Mouse (Mus musculus) forebrain, postnatal 0 days (tissue): ENCODE data around the gene Iqcc. TPM values are rescaled to one million over a fixed set of nuclear protein-coding genes. Genes with fewer than 3 reads are reported as not detected.

ENCODE experiments used
- ATAC-seq: fragments of 200-750 bp; cut with Nextera tagmentation; 2 replicates; pipeline ENCODE4 v1.8.0; 2017; ENCODE audit warnings: mild to moderate bottlenecking, moderate library complexity
- DNase-seq: peaks from one replicate; pipeline ENCODE4 v3.0.0-alpha.2; 2015
- H3K27ac ChIP-seq: fragments of 300-500 bp; sonication (generic); 2 replicates; pipeline ENCODE4 v1.5.1; 2014; ENCODE audit warnings: low read depth, mild to moderate bottlenecking, antibody characterized with exemption, low read length, moderate library complexity, mixed read lengths
- H3K27me3 ChIP-seq: fragments of 300-500 bp; sonication (generic); 2 replicates; pipeline ENCODE4 v1.6.1; 2014; ENCODE audit warnings: mild to moderate bottlenecking, low read length, mixed read lengths; ENCODE audit not compliant: insufficient read depth
- H3K36me3 ChIP-seq: fragments of 300-500 bp; sonication (generic); 2 replicates; pipeline ENCODE4 v1.6.1; 2014; ENCODE audit warnings: mild to moderate bottlenecking, moderate library complexity; ENCODE audit not compliant: insufficient read depth
- H3K4me1 ChIP-seq: fragments of 300-500 bp; sonication (generic); 2 replicates; pipeline ENCODE4 v1.6.1; 2014; ENCODE audit warnings: antibody characterized with exemption; ENCODE audit not compliant: insufficient read depth
- H3K4me2 ChIP-seq: fragments of 300-500 bp; sonication (generic); 2 replicates; pipeline ENCODE4 v1.6.1; 2014; ENCODE audit warnings: low read depth, mild to moderate bottlenecking, moderate library complexity
- H3K4me3 ChIP-seq: fragments of 300-500 bp; sonication (generic); 2 replicates; pipeline ENCODE4 v1.5.1; 2014; ENCODE audit warnings: low read depth, low read length, mixed read lengths
- H3K9ac ChIP-seq: fragments of 300-500 bp; sonication (generic); 2 replicates; pipeline ENCODE4 v1.6.1; 2014; ENCODE audit warnings: mild to moderate bottlenecking
- H3K9me3 ChIP-seq: fragments of 300-500 bp; sonication (generic); 2 replicates; pipeline ENCODE4 v1.6.1; 2016; ENCODE audit warnings: low read length
- CTCF ChIP-seq: sonication (generic); IDR thresholded peaks from 2 replicates; pipeline ENCODE4 v1.5.1; 2016; ENCODE audit warnings: antibody characterized with exemption, control low read depth, low read depth
- WGBS: fragments of 180-500 bp; shearing (Covaris S2); extraction: QIAGEN DNeasy Blood & Tissue Kit; methylation state at CpG from one replicate; pipeline ENCODE4 v1.1.7; 2014; 5-methylcytosine and 5-hydroxymethylcytosine counted together
- polyA plus RNA-seq: library from polyadenylated mRNA; unstranded; fragments of >200 nt; fragmentation: Nextera tagmentation; extraction: Ambion mirVana; gene quantifications from 2 replicates; pipeline ENCODE4 v1.2.1, GENCODE M21; 2015
- total RNA-seq: library from RNA; depleted of rRNA; stranded (reverse); fragments of >200 nt; gene quantifications from 2 replicates; pipeline ENCODE4 v1.2.3, GENCODE M21; 2014

Gene Iqcc
- total and polyA plus RNA-seq, 2 experiments from 2014 or later: 21.4 to 25.9 TPM

GRCm38 (mm10) chr4:129626035-129626434 lies 7.1 kb upstream of the Iqcc start:
- WGBS: 73% methylated on average over 6 of the region's 6 CpGs
- Histone ChIP-seq H3K9me3 (no peaks in the 10 kb centered on the region), H3K36me3 (peaks cover 47% of the 10 kb centered on the region), H3K4me3 (no peak overlapping the region), H3K4me2 (no peak overlapping the region), H3K27ac (no peak overlapping the region; the same call in 1 of the 2 replicates), H3K27me3 (no peaks in the 10 kb centered on the region), H3K9ac (no peak overlapping the region), H3K4me1 (peaks cover 21% of the 10 kb centered on the region)
- TF ChIP-seq CTCF: no peak
- no peak for DNase-seq
- ATAC-seq: no peak

DNA sequence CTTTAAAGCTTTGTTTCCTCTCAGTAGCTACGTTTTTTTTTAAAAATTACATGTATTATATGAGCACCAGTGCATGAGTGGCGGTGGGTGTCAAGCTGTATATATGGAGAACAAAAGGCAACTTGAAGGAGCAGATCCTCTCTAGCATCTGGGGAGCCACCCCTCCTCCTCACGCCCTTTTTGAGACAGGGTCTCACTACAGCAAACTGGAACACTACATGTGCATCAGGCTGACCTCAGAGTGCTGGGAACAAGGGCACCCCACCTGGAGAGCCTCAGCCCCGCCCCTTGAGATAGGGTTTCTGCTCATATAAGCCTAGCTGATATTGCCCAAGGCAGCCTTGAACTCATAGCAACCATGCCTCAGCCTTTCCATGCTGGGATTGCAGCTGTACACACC lies 6.6 kb upstream of the Iqcc start:
- peaks cover 46% of the 10 kb centered on the region for H3K36me3 ChIP-seq

DNA sequence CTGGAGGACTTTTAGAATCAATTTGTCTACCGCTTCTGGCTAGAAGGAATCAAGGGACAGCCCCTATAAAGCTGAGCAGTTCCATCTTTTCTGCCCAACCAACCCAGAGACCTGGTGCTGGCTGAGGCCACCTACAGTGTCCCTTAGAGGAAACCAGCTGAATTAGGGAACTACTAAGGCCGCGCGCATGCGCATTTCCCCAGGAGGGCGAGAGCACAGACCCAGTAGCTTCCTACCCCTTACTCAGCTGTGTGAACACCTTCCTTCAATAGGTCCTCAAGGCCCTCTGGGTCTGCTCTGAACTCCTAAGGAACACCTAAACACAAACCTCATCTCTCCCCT lies 6.1 kb upstream of the Iqcc start:
- Histone ChIP-seq H3K27ac (peak overlapping the region; percentile 98), H3K9me3 (no peaks in the 10 kb centered on the region), H3K27me3 (no peaks in the 10 kb centered on the region), H3K4me1 (peaks cover 21% of the 10 kb centered on the region), H3K9ac (peak overlapping the region; percentile 93), H3K36me3 (peaks cover 41% of the 10 kb centered on the region), H3K4me3 (peak overlapping the region; percentile 66), H3K4me2 (peak overlapping the region; percentile 88)
- 0% methylated on average over 6 of the region's 6 CpGs for WGBS
- DNase-seq: peak; percentile 80
- peak; percentile 7 for ATAC-seq
- TF ChIP-seq CTCF: no peak

More for the DNA sequence above, 6.6 kb upstream of the Iqcc start:
- DNase-seq (no peak), ATAC-seq (no peak)
- peak overlapping the region; percentile 93 for H3K9ac ChIP-seq
- H3K27me3 ChIP-seq: no peaks in the 10 kb centered on the region
- H3K27ac ChIP-seq: peak overlapping the region; percentile 98
- H3K4me3 ChIP-seq: no peak overlapping the region
- no peak for TF ChIP-seq CTCF
- 42% methylated on average over 4 of the region's 4 CpGs for WGBS
- peak overlapping the region; percentile 88 for H3K4me2 ChIP-seq
- no peaks in the 10 kb centered on the region for H3K9me3 ChIP-seq
- H3K4me1 ChIP-seq: peaks cover 21% of the 10 kb centered on the region

DNA sequence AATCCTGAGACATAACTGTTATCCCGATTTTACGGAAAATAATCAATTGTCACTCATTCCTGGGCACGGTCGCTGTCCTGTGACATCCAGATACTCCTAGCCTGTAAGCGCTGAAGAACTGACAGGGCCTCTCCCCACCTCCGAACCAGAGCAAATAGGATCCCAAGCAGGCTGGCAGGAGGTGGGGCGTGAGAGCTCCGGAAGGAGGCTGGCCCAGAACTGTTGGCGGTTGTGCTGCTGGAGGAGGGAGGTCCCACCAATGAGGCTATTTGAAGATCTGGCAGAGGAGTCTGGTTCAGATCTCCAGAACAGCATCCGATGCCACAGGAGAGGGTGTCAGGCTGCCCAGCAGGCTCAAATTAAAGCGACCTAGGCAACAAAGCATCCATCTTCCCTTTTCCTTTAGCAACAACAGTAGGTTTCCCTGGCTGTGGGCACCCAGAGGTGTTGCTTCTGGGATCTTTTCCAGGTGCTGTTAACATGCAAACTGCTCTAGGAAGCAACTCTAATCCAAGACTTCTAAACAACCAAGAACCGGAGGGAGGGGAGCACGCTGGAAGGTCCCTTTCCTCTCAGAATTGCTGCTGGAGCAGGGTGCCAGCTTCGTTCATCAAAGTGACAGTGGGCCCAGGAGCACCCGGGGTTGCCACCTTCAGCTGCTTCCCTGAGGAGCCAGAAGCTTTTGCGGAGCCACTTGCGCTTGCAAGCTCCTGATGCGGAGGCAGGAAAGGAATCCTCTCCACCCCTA lies 5.6 kb upstream of the Iqcc start:
- Histone ChIP-seq H3K4me1 (peaks cover 21% of the 10 kb centered on the region), H3K27ac (peak overlapping the region; percentile 98), H3K4me3 (peak overlapping the region; percentile 66), H3K36me3 (peaks cover 37% of the 10 kb centered on the region), H3K4me2 (peak overlapping the region; percentile 88), H3K27me3 (no peaks in the 10 kb centered on the region), H3K9me3 (no peaks in the 10 kb centered on the region), H3K9ac (peak overlapping the region; percentile 93)
- peak; percentile 98 for ATAC-seq
- 0% methylated on average over 18 of the region's 18 CpGs for WGBS
- no peak for TF ChIP-seq CTCF
- DNase-seq: peak; percentile 96

DNA sequence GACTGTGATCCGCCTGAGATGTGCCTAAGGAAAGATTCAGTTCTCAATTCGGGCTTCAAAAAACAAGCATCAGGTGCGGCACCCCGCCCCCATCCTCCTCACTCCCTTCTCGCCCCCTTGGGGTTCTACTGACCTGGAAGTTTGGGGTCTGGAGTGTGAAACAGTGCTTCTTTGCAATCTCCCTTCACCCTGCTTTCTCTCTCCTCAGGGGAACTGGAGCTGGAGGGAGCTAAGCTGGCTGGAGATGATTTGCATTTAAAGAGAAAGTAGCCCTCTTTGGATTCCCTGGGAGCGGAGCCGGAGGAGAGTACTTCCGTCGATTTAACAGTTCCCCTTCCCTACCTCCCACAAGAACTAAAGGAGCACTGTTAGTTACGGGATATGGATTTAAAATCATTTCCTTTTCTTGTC lies 4.8 kb upstream of the Iqcc start, which contains the start of gene Ccdc28b:
Gene Ccdc28b, minus strand, starts transcription at position 267 of the 411 bp plus-strand sequence.
- WGBS: 2% methylated on average over 10 of the region's 10 CpGs

DNA sequence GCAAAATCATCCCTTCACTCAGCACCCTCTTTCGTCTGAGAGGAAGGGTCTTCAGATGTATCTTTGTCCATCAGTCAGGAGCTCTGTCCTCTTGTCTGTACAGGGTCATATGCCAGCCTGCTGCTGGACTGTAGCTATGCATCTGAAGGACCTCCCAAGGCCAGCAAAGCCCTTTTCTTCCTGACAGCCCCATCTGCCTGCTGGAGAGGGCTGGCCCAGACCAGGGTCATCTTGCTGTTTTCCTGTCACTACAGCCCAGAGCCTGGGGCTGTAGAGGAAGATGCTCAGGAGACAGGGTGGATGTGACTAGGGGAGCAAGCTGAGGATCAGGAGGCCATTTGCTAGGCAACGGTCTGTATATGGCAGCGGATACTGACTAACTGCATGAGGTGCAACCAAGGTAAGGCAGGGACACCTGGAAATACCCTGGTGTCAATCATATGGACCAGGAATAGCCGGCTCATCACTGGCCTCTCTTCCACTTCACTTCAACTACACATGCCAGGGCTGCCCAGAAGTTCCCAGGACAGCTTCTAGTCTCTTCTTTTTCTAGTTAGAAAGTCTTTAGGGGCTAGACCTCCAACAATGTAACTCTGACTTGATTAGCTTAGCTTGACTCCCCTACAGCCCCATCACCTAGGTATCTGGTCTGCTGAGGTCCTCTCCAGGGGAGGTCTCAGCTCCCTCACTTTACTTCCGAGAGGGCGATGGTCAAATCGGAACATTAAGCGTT lies 4.1 kb upstream of the Iqcc start:
- DNase-seq (peak; percentile 20), ATAC-seq (no peak)
- Histone ChIP-seq H3K4me1 (peaks cover 28% of the 10 kb centered on the region), H3K27me3 (no peaks in the 10 kb centered on the region), H3K9ac (peak overlapping the region; percentile 93), H3K4me3 (peak overlapping the region; percentile 66), H3K36me3 (peaks cover 22% of the 10 kb centered on the region), H3K9me3 (no peaks in the 10 kb centered on the region), H3K27ac (peak overlapping the region; percentile 98), H3K4me2 (peak overlapping the region; percentile 88)
- TF ChIP-seq CTCF: no peak
- 16% methylated on average over 8 of the region's 8 CpGs for WGBS

More for the DNA sequence above, 4.8 kb upstream of the Iqcc start, which contains the start of gene Ccdc28b:
- Histone ChIP-seq H3K9ac (peak within 1 kb of the TSS; percentile 93), H3K27me3 (no peaks in the 10 kb centered on the region), H3K4me1 (peaks cover 21% of the 10 kb centered on the region), H3K4me3 (peak within 1 kb of the TSS; percentile 66), H3K27ac (peak within 1 kb of the TSS; percentile 98), H3K4me2 (peak within 1 kb of the TSS; percentile 88), H3K9me3 (no peaks in the 10 kb centered on the region), H3K36me3 (peaks cover 30% of the 10 kb centered on the region)
- peak; percentile 52 for ATAC-seq
- no peak for TF ChIP-seq CTCF
- peak; percentile 86 for DNase-seq
